Mouse (Mus musculus) liver, adult 2 months (tissue): Measurements from ENCODE around the gene Tex33. TPM values are rescaled to one million over a fixed set of nuclear protein-coding genes. Genes with fewer than 3 reads are reported as not detected.

Experiments
- DNase-seq: peaks from one replicate; pipeline ENCODE4 v3.0.0-alpha.2; 2011; ENCODE audit warnings: low read depth, low spot score; ENCODE audit errors: extremely low read depth
- H3K27ac ChIP-seq: fragments of 200-500 bp; replicated peaks from 2 replicates; pipeline ENCODE4 v1.5.1; 2012; ENCODE audit warnings: low read depth, mild to moderate bottlenecking, control low read depth, inconsistent platforms, low read length; ENCODE audit not compliant: insufficient read depth
- H3K27me3 ChIP-seq: fragments of 200-500 bp; 2 replicates; pipeline ENCODE4 v1.6.1; 2012; ENCODE audit warnings: mild to moderate bottlenecking, moderate library complexity, low read length, inconsistent platforms; ENCODE audit not compliant: control insufficient read depth, insufficient read depth
- H3K36me3 ChIP-seq: fragments of 200-500 bp; 2 replicates; pipeline ENCODE4 v1.6.1; 2012; ENCODE audit warnings: low read length, inconsistent platforms; ENCODE audit not compliant: control insufficient read depth, insufficient read depth
- H3K4me1 ChIP-seq: fragments of 200-500 bp; 2 replicates; pipeline ENCODE4 v1.6.1; 2011; ENCODE audit warnings: low read length; ENCODE audit not compliant: control insufficient read depth, insufficient read depth
- H3K4me3 ChIP-seq: fragments of 200-500 bp; 2 replicates; pipeline ENCODE4 v1.5.1; 2011; ENCODE audit warnings: low read depth, mild to moderate bottlenecking, control low read depth, low read length, moderate library complexity; ENCODE audit not compliant: insufficient read depth
- H3K79me2 ChIP-seq: fragments of 200-500 bp; 2 replicates; pipeline ENCODE4 v1.6.1; 2012; ENCODE audit warnings: inconsistent platforms, mild to moderate bottlenecking, low read length, moderate library complexity; ENCODE audit not compliant: control insufficient read depth, insufficient read depth
- H3K9ac ChIP-seq: fragments of 200-500 bp; 2 replicates; pipeline ENCODE4 v1.6.1; 2012; ENCODE audit warnings: low read depth, mild to moderate bottlenecking, control low read depth, inconsistent platforms, low read length
- CTCF ChIP-seq: fragments of 200-500 bp; IDR thresholded peaks from 2 replicates; pipeline ENCODE4 v1.5.1; 2011; ENCODE audit warnings: low read depth, low read length, control low read depth
- POLR2A ChIP-seq: fragments of 200-500 bp; IDR thresholded peaks from 2 replicates; pipeline ENCODE4 v1.6.1; 2011; ENCODE audit warnings: low read length, control low read depth; ENCODE audit not compliant: insufficient read depth; ENCODE audit errors: extremely low read depth
- WGBS: fragments of 180-500 bp; shearing (Covaris S2); methylation state at CpG from one replicate; pipeline ENCODE4 v1.1.7; 2018; 5-methylcytosine and 5-hydroxymethylcytosine counted together
- polyA plus RNA-seq: library from polyadenylated mRNA; depleted of rRNA; stranded (reverse); fragments of >200 nt; gene quantifications from 2 replicates; pipeline ENCODE4 v1.2.3, GENCODE M21; 2012
- total RNA-seq: library from RNA; depleted of rRNA; stranded (reverse); fragments of >200 nt; gene quantifications from 2 replicates; pipeline ENCODE4 v1.2.3, GENCODE M21; 2014

Gene Tex33
- total and polyA plus RNA-seq, 2 experiments = not detected

DNA sequence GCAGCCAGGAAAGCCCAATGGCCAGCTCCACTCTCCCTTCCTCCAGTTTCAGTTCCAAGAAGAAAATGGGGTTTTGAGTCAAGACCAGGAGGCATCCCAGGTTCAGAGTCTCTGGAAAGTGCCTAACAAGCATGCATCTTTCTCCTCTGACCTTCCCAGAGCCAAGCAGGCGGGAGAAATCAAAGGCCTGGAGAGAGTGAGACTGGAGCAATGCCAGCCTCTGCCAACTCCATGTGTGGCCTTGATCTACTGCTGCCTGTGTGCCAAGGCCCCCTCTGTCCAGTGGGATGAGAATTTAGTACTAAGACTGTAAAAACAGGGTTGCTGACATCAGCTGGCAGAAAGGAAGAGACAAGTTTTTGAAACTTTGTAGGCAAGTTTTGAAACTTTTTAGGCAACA is 8.2 kb upstream of the Tex33 start:
- 0 out of 2 replicates have a peak, but pooled peaks cover 3% of the 10 kb centered on the region for H3K36me3 ChIP-seq
- H3K79me2 ChIP-seq = peaks cover 21% of the 10 kb centered on the region; the same call in 1 of the 2 replicates
- peak; percentile 91 for DNase-seq
- no peak for TF ChIP-seq POLR2A
- TF ChIP-seq CTCF = no peak
- no peaks in the 10 kb centered on the region for H3K27me3 ChIP-seq
- peak overlapping the region; percentile 51 for H3K4me3 ChIP-seq
- WGBS = 22% methylated on average over 1 of the region's 1 CpGs
- peak overlapping the region; percentile 90 for H3K27ac ChIP-seq
- peak overlapping the region; percentile 56 for H3K9ac ChIP-seq
- peaks cover 23% of the 10 kb centered on the region for H3K4me1 ChIP-seq

DNA sequence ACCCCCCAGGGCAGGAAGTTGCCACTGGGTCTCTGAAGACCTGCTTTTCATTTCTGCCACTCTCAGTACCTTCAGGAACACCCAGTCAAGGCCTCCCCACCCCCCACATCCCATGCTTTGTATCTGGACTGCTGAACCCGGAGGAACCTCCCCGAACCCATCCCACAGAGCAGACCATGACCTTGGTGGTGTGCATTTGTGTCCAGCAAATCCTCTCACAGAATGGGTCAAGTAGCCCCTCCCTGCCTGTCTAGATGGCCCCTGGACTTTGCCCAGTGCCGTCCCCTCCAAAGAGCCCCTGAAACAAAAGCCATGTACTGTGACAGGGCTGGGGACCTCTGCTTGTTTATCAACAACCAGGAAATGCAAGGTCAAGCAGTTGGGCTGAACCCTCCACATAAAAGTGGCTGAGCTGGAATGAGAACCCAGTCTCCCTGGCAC is 7.6 kb upstream of the Tex33 start:
- TF ChIP-seq POLR2A (no peak), CTCF (no peak)
- H3K36me3 ChIP-seq = 0 out of 2 replicates have a peak, but pooled peaks cover 3% of the 10 kb centered on the region
- peak overlapping the region; percentile 90 for H3K27ac ChIP-seq
- 6% methylated on average over 3 of the region's 3 CpGs for WGBS
- peaks cover 21% of the 10 kb centered on the region; the same call in 1 of the 2 replicates for H3K79me2 ChIP-seq
- peak; percentile 90 for DNase-seq
- H3K9ac ChIP-seq = peak overlapping the region; percentile 56
- H3K4me3 ChIP-seq = peak overlapping the region; percentile 51
- no peaks in the 10 kb centered on the region for H3K27me3 ChIP-seq
- H3K4me1 ChIP-seq = peaks cover 17% of the 10 kb centered on the region

DNA sequence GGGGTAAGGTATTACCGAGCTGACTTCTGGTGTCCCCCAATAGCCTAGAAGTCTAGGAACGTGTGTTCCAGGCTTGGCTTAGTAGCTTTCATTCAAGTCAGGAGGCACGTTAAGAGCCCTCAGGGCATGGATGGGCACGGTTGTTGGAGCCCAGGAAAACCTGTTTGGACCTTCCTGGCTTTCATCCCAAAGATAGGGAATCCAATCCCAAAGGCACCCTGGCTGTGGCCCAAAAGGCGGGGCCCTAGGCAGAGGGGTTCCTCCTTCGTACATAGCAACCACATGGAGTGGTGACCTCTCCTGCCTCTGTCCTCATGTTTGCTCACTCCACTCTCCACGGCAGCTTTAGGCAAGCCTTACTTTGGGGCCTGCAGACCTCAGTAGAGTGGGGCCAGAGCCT is 6.7 kb upstream of the Tex33 start:
- TF ChIP-seq CTCF = no peak
- H3K36me3 ChIP-seq = 0 out of 2 replicates have a peak, but pooled peaks cover 3% of the 10 kb centered on the region
- peaks cover 18% of the 10 kb centered on the region; the same call in 1 of the 2 replicates for H3K79me2 ChIP-seq
- 15% methylated on average over 7 of the region's 7 CpGs for WGBS
- no peak overlapping the region; the same call in 1 of the 2 replicates for H3K4me3 ChIP-seq
- peak overlapping the region; percentile 90 for H3K27ac ChIP-seq
- H3K27me3 ChIP-seq = no peaks in the 10 kb centered on the region
- H3K4me1 ChIP-seq = peaks cover 11% of the 10 kb centered on the region
- peak; percentile 94 for DNase-seq
- peak overlapping the region; percentile 56 for H3K9ac ChIP-seq

DNA sequence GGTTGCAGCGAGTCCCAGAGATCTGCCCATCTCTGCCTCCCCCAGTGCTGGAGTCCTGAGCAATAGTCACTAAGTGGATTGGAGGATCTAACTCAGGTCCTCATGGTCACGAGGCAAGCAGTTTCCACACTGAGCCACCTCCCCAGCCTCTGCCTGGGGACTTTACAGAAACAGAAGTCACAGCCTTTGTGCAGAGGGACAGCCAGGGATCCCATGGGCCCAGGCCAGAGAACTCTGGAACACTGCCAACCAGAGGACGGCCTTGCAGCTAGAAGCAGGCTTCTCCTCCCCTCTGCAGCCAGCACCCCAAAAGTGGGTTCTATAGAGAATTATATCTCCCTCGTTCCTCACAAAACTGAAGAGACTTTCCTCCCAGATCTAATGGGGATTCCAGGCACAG is 6.2 kb upstream of the Tex33 start:
- Histone ChIP-seq H3K4me1 (peaks cover 11% of the 10 kb centered on the region), H3K4me3 (no peak overlapping the region), H3K27ac (peak overlapping the region; percentile 53), H3K9ac (peak overlapping the region; percentile 25), H3K79me2 (peaks cover 15% of the 10 kb centered on the region; the same call in 1 of the 2 replicates), H3K27me3 (no peaks in the 10 kb centered on the region), H3K36me3 (0 out of 2 replicates have a peak, but pooled peaks cover 3% of the 10 kb centered on the region)
- TF ChIP-seq POLR2A = no peak
- no peak for TF ChIP-seq CTCF
- 13% methylated on average over 4 of the region's 4 CpGs for WGBS
- peak; percentile 86 for DNase-seq

DNA sequence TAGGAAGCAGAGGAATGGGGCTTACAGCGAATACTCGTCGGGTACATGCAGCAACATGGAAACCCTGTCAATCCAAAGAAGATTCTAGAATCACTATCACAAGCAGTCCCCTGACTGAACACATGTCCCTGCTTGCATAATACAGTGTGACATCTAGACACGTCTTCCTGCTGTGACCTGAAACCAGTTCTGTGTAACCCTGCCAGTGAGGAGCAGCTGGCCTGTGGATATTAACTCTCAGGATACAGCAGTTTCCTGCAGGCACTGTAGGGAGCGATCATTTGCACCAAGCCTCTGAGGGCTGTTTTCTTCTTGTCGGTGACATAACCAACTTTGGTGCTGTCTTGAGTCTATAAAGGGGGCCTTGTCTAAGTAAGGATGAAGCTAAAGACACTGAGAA is 5.6 kb upstream of the Tex33 start:
- peaks cover 11% of the 10 kb centered on the region; the same call in 1 of the 2 replicates for H3K79me2 ChIP-seq

DNA sequence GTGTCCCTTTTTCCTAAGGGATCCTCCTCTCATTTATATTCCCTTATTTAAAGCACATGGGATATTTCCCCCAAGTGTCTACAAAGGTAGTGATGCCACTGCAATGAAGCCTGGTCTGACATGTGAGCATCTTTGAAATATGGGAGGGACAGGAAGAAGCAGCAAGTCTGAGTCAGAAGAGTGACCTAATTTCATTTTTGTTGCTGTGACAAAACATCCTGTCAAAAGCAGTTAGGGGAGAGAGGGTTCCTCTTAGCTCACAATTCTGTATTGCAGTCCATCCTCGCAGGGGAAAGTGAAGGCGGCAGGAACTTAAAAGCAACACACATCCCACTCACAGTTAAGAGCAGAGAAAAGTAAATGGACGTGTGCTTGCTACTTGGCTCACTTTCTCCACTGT is 4.9 kb downstream of the Tex33 start:
- Histone ChIP-seq H3K9ac (no peak overlapping the region), H3K36me3 (no peaks in the 10 kb centered on the region), H3K4me3 (no peak overlapping the region), H3K79me2 (no peaks in the 10 kb centered on the region), H3K27me3 (no peaks in the 10 kb centered on the region), H3K4me1 (peaks cover 2% of the 10 kb centered on the region; the same call in 1 of the 2 replicates), H3K27ac (no peak overlapping the region)
- no peak for DNase-seq
- 90% methylated on average over 3 of the region's 3 CpGs for WGBS
- no peak for TF ChIP-seq POLR2A
- no peak for TF ChIP-seq CTCF

More for the DNA sequence above, 5.6 kb upstream of the Tex33 start:
- peak overlapping the region; percentile 53 for H3K27ac ChIP-seq
- peak overlapping the region; percentile 25 for H3K9ac ChIP-seq
- H3K27me3 ChIP-seq = no peaks in the 10 kb centered on the region
- DNase-seq = peak; percentile 69
- peaks cover 11% of the 10 kb centered on the region for H3K4me1 ChIP-seq
- TF ChIP-seq POLR2A (no peak), CTCF (no peak)
- H3K4me3 ChIP-seq = no peak overlapping the region
- 0 out of 2 replicates have a peak, but pooled peaks cover 3% of the 10 kb centered on the region for H3K36me3 ChIP-seq
- WGBS = 55% methylated on average over 6 of the region's 6 CpGs
